Mouse (Mus musculus) embryonic fibroblast, embryonic 13.5 days (primary cell): ENCODE data around the gene Smim12.

Experiments used
- CTCF ChIP-seq: IDR thresholded peaks from 2 replicates; pipeline ENCODE4 v1.5.1; 2011; ENCODE audit warnings: mild to moderate bottlenecking, control low read depth, low read length, moderate library complexity, borderline replicate concordance; ENCODE audit not compliant: insufficient read depth
- POLR2A ChIP-seq: IDR thresholded peaks from 2 replicates; pipeline ENCODE4 v1.6.1; 2011; ENCODE audit warnings: low read depth, mild to moderate bottlenecking, control low read depth, low read length, moderate library complexity

DNA sequence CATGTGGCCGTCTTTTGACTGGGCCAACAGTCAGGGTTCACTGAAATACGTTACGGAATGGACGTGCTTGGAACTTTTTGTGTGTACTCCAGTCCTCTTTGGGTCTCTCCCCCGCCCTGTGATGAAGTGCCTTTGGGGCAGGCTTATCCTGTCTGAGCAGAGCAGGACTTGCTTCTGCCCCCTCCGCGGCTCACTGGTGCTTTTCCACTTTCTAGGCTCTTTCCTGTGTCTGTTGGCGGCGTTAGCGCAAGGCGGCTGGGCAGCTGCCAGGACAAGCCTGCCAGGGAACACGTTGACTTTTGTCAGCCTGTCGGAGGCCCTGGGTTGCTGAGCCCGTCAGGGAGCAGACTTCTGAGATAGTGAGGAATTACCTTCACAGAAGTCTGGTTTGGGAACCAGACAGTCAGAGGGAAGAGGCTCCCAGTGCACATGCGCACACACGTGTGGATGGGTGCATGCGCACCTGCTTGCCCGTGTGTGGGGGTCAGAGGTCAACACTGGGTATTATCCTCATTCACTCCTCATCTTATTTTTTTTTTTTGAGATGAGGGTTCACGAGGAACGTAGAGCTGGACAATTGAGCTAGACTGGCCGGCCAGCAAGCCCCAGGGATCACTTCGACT, 8.5 kb downstream of the Smim12 start:
- TF ChIP-seq CTCF, result no peak
- no peak for TF ChIP-seq POLR2A
